Mouse (Mus musculus) mouse trophoblast stem cell (cell line): ENCODE data around the gene Cdhr1.

ENCODE experiments used
- in situ Hi-C, 2 experiments: fragments of 300-500 bp; cut with MseI, MboI; formaldehyde crosslinking; loops; 2 replicates in 1 of 2; 3 replicates in 1 of 2; pipeline ENCODE4 v1.15.1; 2025

The Cdhr1 gene

GRCm38 (mm10) chr14:37080724-37081123 is 17.4 kb downstream of the Cdhr1 start:
- in situ Hi-C loops, result no loop called here

DNA sequence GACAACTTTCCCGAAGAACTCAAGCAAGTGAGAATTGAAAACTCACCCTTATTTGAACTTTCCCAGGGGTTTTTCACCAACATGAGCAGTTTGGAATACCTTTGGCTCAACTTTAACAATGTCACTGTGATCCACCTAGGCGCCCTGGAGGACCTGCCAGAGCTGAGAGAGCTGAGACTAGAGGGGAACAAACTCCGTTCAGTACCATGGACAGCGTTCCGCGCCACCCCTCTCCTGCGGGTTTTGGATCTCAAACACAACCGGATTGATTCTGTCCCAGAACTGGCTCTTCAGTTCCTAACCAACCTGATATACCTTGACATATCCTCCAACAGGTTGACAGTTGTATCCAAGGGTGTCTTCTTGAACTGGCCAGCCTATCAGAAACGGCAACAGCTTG is 29.6 kb downstream of the Cdhr1 start:
- in situ Hi-C loops, result no loop called here

- in situ Hi-C loops, result no loop called here
Observed at GRCm38 (mm10) chr14:37067629-37068028, 30.5 kb downstream of the Cdhr1 start, which contains the start of gene Lrit2. Gene Lrit2, plus strand, starts transcription at chr14:37067929.

DNA sequence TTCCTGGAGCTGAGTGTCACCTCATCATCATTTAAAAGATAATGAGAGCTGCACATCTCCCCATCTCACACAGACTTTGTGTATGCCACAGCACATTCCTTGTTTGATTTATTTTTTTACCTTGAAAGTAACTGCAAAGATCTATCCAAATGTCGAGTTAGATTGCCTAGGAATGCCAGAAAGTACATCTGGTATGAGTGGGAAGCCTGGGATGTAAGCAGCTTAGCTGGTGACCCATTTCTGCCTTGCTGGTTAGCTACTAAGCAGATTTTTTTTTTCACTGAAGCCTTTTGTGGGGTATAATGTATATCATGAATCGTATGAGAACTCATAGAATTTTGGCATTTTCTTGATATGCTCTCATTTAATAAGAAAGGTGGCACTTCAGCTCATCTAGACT is 31.5 kb downstream of the Cdhr1 start:
- in situ Hi-C loops, result no loop called here

- in situ Hi-C loops, result no loop called here
Observed at GRCm38 (mm10) chr14:37064849-37065248, 33.3 kb downstream of the Cdhr1 start.

- in situ Hi-C loops, result no loop called here
Observed at GRCm38 (mm10) chr14:37048914-37049410, 49.2 kb downstream of the Cdhr1 start, which contains the start of gene Rgr. Gene Rgr, minus strand, starts transcription at chr14:37048964.

- in situ Hi-C loops, result loop anchor here (5.0 kb wide), 1 partner anchor 167 kb away; no protein-coding TSS in a partner anchor
Observed at GRCm38 (mm10) chr14:37034432-37034831, 63.7 kb downstream of the Cdhr1 start.

DNA sequence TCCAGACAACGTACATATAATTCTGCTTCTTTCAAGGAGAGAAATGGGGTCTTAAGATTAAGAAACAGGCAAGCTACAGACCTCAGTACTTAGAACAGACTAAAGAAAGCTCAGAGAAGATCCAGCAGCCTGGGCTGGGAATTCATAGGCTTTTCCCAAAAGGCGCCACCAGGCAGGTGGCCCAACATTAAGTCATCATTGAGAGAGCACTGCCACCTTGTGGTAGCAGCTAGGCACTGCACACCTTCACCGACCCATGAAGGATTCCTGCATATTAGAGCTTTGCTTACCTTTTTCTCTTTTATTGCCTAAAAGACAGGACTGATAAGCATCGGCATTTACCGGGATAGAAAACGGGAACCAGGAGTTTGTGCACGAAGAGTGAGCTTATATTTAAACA is 64.9 kb downstream of the Cdhr1 start:
- in situ Hi-C loops, result loop anchor here (5.0 kb wide), 1 partner anchor 166 kb away; no protein-coding TSS in a partner anchor

DNA sequence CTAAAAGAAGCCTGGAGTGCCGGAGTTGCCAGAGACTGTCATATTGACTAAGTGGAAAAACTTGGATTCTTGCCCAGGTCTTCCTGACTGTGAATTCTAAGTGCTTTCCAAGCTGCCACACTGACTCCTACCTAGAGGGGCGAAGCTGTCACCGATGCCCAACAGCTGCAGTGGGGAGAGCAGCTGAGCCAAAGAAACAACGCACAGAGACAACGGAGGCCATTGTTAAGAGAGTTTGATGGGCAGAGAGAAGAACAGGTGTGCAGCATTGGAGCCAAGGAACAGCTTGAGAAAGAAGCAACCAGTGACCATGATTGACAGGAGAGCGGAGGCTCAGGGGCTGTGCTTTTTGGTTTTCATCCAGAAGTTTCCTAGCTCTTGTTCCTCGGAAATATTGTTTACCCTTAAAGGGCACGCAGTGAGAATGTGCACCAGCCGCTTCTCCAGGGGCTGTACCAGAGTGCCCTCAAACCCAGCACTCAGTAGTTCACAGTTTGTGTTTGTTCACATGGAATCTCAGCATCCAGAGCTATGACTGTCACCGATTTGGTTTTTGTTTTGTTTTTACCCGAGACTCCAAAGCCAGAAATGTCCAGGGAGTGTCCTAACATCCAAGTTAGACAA is 65.6 kb downstream of the Cdhr1 start:
- in situ Hi-C loops, result loop anchor here (5.0 kb wide), 1 partner anchor 165 kb away; no protein-coding TSS in a partner anchor

DNA sequence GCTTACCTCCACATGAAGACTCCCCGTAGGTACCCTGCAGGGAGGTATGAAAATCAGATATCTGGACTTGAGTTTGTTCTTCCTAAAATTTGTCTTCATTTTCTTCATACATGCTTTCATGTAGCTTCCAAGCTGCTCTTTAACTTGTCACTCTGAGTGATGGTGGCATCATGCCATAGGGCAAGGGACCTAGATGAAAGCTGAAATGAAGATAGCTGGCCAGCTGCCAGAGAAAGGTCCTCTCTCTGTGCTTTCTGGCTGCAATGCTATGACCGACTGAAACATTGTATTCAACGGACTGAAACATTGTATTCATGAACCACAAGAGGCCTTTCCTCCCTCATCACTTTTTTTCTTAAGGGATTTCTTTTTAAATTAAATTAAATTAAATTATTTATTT is 69.6 kb downstream of the Cdhr1 start:
- in situ Hi-C loops, result no loop called here

DNA sequence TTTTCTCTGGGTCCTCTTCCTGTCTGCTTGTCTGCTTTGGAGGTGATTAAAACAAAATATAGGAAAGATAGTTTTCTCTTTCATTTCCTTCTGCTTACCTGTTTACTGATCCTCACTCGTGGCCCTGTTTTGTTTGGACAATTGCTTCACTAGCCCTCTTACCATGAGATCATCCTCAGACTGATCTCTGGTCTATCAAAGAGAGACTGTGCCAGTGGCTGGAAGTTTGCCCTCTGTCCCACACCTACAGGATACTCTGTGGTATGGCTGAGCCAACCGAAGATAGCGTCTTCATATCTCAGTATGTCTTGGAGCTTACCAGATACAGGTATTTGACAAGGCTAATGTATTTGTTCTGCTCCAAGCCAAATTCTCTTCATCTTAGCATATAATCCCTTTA is 70.2 kb downstream of the Cdhr1 start:
- in situ Hi-C loops, result no loop called here
